Mouse (Mus musculus) olfactory bulb, adult 2 months (tissue): ENCODE measurements at regions not wholly inside any gene's neighbourhood (a gene's known extent, or its start where the extent isn't known, plus 50 kb on each side); places are given as distances from the start of the nearest gene placed in this dataset.

Experiments
- H3K27ac ChIP-seq: fragments of 200-500 bp; 2 replicates; pipeline ENCODE4 v1.5.1; 2012; ENCODE audit warnings: low read depth, low read length; ENCODE audit not compliant: insufficient read depth
- H3K4me1 ChIP-seq: fragments of 200-500 bp; 2 replicates; pipeline ENCODE4 v1.6.1; 2012; ENCODE audit warnings: low read length; ENCODE audit not compliant: control insufficient read depth, insufficient read depth
- H3K4me3 ChIP-seq: fragments of 200-500 bp; 2 replicates; pipeline ENCODE4 v1.5.1; 2012; ENCODE audit warnings: mild to moderate bottlenecking, low read depth, low read length, moderate library complexity; ENCODE audit not compliant: insufficient read depth
- CTCF ChIP-seq: fragments of 200-500 bp; IDR thresholded peaks from 2 replicates; pipeline ENCODE4 v1.5.1; 2012; ENCODE audit warnings: low read depth, mild to moderate bottlenecking, low read length, moderate library complexity; ENCODE audit not compliant: insufficient read depth
- POLR2A ChIP-seq: fragments of 200-500 bp; IDR thresholded peaks from 2 replicates; pipeline ENCODE4 v1.6.1; 2012; ENCODE audit warnings: mild to moderate bottlenecking, low read depth, low read length, moderate library complexity; ENCODE audit not compliant: insufficient read depth
- WGBS: fragments of 180-500 bp; shearing (Covaris S2); methylation state at CpG from one replicate; pipeline ENCODE4 v1.1.7; 2018; 5-methylcytosine and 5-hydroxymethylcytosine counted together

DNA sequence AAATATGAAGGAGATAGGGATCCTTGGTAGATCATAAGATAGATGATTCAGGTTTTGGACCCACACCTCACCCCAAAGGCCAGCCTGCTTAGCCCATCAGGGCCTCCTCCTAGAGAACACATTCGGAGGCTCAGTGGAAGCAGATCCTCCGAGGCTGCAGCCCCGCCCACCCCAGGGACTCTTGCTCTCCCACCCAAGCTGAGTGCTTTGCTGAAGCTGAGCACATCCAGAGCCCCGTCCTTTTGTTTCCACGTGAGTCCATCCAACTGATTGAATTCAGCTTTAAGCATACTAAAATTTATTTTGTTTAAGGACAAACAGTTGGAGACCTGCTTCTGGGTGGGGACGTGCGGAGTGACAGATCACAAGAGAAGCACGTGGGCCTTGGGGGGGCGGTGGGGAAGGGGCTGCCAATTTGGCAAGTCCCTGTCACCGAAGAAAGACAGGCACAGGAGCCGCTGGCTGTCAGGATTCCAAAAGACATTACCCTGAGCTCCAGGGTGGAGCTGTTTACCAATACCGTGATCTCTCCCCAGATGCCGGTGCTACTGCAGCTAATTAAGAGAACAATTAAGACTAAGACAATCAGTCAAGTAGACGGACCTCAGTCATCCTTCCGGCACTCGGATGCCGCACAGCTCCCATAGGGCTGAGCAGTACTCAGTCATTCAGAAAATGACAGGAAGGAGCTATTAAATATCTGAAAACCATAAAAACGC, 448.9 kb upstream of the Spred2 start:
- Histone ChIP-seq H3K27ac (no peak overlapping the region), H3K4me1 (no peaks in the 10 kb centered on the region), H3K4me3 (no peak overlapping the region)
- 41% methylated on average over 18 of the region's 18 CpGs for WGBS
- no peak for TF ChIP-seq POLR2A
- no peak for TF ChIP-seq CTCF

DNA sequence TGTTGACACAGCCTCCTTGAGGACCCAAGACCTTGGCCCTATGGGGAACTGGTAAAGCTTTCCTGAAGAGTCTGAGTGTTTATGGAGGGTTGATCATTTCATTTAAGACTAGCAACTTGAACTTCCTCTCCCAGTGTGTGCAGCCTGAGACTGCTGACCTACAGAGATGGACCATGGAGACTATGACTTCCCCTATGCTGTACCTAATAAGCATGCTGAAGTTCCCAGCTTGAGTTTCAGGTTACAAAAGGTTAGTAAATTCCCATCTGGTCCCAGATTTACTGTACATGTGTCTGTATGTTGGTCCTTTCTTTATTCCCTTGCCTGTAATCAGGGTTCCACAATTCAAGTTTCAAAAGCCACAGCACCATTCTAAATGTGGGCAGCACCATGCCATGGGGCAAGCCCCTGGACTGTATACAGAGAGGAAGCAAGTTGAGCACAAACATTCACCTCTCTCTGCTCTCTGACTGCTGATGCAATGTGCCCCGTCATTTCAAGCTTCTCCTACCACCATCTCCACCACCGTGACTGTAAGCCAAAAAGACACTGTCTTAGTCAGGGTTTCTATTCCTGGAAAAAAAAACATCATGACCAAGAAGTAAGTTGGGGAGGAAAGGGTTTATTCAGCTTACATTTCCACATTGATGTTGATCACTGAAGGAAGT, 431.0 kb upstream of the Spred2 start:
- Histone ChIP-seq H3K4me1 (no peaks in the 10 kb centered on the region), H3K27ac (no peak overlapping the region), H3K4me3 (no peak overlapping the region)
- 82% methylated on average over 2 of the region's 2 CpGs for WGBS
- TF ChIP-seq POLR2A (no peak), CTCF (no peak)

DNA sequence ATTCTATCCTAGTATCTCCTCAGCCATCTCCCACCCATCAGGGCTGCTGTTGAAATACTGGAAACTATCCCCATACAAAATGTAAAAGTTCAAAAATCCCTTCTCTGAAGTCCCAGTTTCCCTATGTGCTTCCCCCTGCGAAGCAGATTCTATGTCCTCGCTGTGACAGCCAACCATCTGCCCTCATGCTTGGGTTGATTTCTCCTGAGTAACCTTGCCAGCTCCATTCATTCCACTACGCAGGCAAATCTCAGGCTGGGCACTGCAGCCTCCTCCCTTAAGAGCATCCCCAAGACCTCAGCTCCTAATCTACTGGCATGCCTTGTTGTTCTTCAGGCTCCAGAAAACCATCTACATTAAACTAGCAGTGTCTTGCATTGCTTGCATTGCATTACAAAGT, 402.5 kb upstream of the Spred2 start:
- no peak overlapping the region for H3K27ac ChIP-seq
- no peak for TF ChIP-seq POLR2A
- TF ChIP-seq CTCF = no peak
- H3K4me3 ChIP-seq = no peak overlapping the region
- WGBS = 91% methylated on average over 3 of the region's 3 CpGs
- H3K4me1 ChIP-seq = no peaks in the 10 kb centered on the region

DNA sequence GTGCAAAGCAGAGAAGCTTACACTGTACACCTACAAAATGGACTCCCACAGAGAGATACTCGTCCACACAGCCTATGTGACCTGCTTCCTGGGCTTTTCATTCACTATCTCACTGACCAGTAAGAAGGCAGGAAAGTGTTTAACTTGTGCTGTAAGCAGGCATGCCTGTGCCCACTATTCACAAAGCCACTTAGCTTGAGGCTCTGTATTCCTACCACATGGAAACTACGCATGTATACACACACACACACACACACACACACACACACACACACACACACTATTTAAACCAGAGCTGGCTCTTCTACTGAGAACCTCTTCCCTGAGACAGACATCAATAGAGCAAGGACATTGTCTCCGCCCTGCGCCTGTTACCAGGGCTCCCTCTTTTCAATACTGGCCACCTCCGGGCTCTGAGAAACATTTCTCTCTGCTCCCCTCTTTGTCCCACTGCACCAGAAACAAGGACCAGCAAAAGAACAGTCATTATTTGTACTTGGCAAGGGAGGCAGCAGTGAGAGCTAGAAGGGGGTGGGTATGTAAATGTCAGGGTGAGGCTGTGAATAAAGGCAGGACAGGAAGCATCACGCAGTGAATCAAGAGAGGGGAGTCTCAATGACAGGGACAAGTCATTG, 400.2 kb upstream of the Spred2 start:
- TF ChIP-seq POLR2A = no peak
- TF ChIP-seq CTCF = no peak
- no peak overlapping the region for H3K4me3 ChIP-seq
- WGBS = 49% methylated on average over 6 of the region's 6 CpGs
- no peaks in the 10 kb centered on the region for H3K4me1 ChIP-seq
- H3K27ac ChIP-seq = no peak overlapping the region

DNA sequence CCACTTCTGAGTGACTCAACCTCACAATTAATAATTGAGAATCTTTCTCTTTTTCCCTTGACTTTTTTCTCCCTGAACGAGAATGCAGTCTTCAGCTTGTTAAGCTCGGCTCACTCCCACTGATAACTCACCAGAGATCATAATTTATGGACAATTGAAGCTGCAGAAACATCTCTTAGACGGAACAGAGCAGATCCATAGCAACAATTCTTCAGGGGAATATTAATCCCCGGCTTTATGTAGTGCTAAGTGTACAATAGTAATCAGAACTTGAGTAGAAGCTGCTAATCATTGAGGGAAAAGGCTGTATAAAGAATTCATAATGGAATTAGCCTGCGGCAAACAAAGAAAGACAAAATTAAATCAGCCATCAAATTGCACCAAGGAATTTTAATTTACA, 395.0 kb upstream of the Spred2 start:
- Histone ChIP-seq H3K4me1 (no peaks in the 10 kb centered on the region), H3K27ac (no peak overlapping the region), H3K4me3 (no peak overlapping the region)
- no peak for TF ChIP-seq POLR2A
- no peak for TF ChIP-seq CTCF
- WGBS = 58% methylated on average over 5 of the region's 5 CpGs

DNA sequence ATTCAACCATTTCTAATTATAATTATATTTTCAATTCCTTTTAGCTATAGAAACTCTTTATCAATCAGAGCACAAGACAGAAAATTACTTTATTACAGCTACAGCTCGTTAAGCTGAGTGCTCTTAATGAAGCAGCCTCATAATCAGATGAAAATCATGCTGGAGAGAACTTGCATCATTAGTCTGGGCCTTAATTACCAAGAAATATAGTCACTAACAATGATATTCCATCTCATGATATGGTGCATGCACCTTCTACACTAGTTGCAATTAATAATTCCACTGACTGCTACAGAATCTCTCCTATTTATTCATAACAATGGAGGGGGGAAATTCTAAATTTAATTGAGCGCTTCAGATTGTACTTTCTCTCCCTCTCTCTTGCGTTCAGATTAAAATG, 393.5 kb upstream of the Spred2 start:
- TF ChIP-seq POLR2A (no peak), CTCF (no peak)
- WGBS = 89% methylated on average over 3 of the region's 3 CpGs
- Histone ChIP-seq H3K4me3 (no peak overlapping the region), H3K27ac (no peak overlapping the region), H3K4me1 (no peaks in the 10 kb centered on the region)

DNA sequence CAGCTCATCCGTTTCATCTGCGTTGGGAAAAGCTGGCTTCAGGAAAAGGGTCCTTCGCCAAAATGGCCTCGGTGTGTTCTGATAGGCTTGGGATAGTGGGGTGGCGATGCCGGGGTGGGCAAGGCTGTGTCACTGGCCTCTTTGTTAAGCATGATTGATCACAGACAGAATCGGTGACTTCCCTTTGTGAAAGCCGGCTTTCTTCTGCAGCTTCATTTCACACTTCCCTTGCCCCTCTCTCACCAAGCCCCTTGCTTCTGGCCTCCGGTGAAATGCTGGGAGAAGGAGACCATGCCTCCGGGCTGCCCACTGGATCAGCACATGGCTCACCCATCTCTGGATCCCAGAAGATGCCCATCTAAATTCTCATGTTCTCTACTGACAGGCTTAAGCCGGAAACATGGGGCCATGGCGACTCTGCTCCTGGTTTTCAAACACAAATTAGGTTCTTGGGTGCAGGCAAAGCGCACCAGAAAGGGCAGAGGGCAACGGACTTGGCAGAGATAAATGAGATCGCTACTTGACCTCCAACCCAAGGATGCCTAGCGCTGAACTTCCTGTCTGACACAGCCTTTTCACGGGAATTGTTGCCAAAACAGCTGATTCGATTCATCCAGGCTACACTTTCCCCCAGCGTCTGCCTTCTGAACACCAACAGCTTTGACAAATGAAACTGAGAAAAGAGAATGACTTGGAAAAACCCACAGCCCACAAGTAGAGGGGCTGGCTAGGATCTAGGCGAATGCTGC, 392.7 kb upstream of the Spred2 start:
- TF ChIP-seq CTCF = no peak
- TF ChIP-seq POLR2A = no peak
- Histone ChIP-seq H3K4me1 (no peaks in the 10 kb centered on the region), H3K4me3 (no peak overlapping the region), H3K27ac (no peak overlapping the region)
- 62% methylated on average over 20 of the region's 20 CpGs for WGBS

DNA sequence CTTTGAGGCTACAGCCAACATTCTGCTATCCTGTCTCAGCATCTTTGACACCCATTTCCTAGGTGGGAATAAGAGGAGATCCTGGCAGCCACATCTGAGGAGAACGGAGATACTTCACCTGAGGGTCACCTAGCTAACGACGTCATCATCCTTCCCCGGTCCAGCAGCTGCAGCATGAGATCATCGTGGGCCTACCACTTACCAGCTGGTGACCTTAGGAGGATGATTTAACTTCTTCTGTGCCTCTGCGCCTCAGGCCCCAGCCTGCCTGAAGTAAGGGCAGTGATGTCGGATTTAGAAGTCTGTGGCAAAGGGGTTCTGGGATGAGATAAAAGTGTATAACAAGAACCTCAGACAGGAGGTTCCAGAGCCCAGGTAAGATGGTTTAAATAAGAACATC, 391.3 kb upstream of the Spred2 start:
- WGBS = 94% methylated on average over 7 of the region's 7 CpGs
- Histone ChIP-seq H3K4me1 (no peaks in the 10 kb centered on the region), H3K4me3 (no peak overlapping the region), H3K27ac (no peak overlapping the region)
- no peak for TF ChIP-seq POLR2A
- TF ChIP-seq CTCF = no peak

DNA sequence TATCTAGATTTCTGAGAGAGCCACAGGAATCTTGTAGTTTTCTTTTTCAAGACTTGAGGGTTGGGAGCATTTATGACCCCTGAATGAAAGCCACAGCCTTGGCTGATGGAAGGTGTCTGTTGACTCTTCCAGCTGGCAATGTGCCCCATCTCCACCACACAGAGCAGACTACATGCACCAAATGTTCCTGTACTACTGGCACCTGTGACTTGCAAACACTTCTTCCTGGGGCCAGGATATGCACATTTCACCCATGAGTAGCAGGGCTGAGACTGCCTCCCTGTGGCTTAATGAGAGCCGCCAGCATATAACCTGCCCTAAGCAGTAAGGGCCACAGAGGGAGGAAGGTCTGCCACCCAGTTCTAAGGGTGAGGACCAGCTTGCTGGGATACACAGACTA, 390.5 kb upstream of the Spred2 start:
- WGBS = 84% methylated on average over 1 of the region's 1 CpGs
- Histone ChIP-seq H3K27ac (no peak overlapping the region), H3K4me1 (no peaks in the 10 kb centered on the region), H3K4me3 (no peak overlapping the region)
- TF ChIP-seq POLR2A (no peak), CTCF (no peak)
